Mouse (Mus musculus) gastrocnemius, postnatal 10 days (tissue): Measurements from ENCODE around the gene Adprm. TPM values are rescaled to one million over a fixed set of nuclear protein-coding genes. Genes with fewer than 3 reads are reported as not detected.
"Not testable (repeated sequence)": the region's sequence is repeated elsewhere in the genome, so short reads cannot be mapped to it uniquely, and the experiment has no call there.

ENCODE experiments used
- DNase-seq: peaks from one replicate; pipeline ENCODE4 v3.0.0; 2021; ENCODE audit warnings: mixed read lengths
- microRNA-seq, 2 experiments: library from miRNA; unstranded; fragments of <30 nt; microRNA quantifications; one replicate each; pipeline ENCODE4 v1.2.0; 2021
- total RNA-seq, 2 experiments: library from RNA; stranded (reverse); gene quantifications; 2 replicates each; pipeline ENCODE4 v1.2.3; 2021

Gene Adprm
- total RNA-seq, 2 experiments from 2014 or later, result 8.0 to 11.9 TPM

DNA sequence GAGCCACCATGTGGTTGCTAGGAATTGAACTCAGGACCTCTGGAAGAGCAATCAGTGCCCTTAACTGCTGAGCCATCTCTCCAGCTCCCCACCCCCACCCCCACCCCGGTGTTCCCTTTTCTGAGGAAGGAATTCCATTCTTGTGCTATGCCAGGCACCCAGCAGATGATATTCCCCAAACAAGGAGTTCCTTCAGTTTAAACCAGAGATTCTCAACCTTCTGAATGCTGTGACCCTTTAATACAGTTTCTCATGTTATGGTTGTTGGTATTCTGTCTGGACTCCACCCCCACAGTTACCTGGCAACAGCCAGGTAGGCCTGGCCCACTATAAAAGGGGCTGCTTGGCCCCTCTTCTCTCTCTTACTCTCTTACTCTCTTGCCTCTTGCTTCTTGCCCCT lies 29.2 kb downstream of the Adprm start:
- not testable (repeated sequence) for DNase-seq

DNA sequence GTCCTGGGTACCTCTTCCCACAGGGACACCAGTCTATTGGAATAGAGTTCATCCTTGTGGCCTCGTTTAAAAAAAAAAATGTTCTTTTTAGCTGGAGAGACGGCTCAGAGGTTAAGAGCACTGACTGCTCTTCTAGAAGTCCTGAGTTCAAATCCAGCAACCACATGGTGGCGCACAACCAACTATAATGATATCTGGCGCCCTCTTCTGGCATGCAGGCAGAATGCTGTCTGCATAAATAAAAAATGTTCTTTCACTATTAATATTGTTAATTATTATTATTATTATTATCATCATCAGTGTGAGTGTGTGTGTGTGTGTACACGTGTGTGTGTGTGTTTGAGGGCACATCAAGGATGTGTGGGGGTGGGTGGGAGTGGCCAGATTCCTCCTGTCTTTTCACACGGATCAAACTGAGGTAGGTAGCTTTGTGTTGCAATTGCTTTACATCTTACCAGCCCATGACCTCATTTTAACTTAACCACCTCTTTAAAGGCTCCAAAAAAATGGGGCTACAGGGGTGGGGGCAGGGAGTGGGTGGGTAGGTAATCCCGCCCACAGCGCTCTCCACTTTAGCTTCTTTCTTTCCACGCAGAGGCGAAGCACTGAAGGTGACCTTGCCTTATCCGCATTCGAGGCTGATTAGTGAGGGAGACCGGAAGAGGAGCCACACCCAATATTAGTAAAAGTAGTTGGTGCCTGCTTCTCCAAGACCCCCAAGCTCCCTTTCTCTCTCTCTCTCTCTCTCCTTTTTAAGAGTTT lies 29.9 kb downstream of the Adprm start:
- no peak for DNase-seq

DNA sequence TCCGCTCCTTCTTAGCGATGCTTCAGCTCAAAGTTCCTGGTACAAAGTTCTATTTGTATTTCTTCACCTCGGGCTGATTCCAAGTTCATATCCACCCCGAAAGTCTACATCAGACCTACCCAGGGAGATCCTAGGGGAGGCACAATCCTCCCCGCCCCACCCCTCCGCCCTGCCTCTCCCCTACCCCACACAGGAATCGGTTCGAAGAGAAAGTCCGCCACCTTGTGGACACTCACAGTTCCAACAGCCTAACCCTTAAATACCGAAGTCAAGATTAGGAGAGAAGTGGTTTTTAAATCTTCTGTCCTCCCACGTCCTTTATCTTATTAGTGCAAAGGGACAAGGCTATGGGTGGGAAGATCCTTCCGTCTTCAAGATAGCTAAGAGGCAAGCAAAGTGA lies 31.4 kb downstream of the Adprm start:
- peak; percentile 66 for DNase-seq

DNA sequence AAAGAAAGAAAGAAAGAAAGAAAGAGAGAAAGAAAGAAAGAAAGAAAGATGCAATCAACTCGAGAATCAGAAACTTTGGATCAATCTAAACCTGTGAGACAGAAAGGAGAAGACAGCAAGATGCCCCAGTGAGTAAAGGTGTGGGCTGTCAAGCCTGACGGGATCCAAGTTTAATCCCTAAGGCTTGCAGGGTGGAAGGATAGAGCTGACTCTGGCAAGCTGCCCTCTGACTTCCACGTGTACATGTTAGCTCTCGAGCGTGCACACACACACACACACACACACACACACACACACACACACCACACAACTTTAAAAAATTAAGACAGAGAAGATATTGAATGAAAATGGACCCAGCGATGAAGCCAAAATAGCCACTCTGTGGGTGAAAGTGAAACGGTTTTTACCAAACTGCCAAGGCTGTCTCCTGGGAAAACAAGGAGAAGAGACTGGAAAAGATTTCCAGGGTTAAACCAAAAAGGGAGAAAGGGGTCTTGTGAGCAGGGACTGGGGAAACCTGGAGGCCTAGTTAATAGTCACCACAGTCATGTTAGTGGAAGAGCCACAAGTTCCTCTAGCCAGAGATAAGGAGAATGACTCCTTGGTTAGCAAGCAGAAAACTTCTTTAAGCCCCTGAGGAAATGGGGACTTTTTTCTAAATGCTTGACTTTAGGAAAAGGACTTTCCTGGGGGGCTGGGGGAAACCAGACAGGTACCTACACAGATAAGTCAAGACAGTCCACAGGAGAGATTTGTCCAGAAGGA lies 32.5 kb downstream of the Adprm start:
- DNase-seq, result no peak

DNA sequence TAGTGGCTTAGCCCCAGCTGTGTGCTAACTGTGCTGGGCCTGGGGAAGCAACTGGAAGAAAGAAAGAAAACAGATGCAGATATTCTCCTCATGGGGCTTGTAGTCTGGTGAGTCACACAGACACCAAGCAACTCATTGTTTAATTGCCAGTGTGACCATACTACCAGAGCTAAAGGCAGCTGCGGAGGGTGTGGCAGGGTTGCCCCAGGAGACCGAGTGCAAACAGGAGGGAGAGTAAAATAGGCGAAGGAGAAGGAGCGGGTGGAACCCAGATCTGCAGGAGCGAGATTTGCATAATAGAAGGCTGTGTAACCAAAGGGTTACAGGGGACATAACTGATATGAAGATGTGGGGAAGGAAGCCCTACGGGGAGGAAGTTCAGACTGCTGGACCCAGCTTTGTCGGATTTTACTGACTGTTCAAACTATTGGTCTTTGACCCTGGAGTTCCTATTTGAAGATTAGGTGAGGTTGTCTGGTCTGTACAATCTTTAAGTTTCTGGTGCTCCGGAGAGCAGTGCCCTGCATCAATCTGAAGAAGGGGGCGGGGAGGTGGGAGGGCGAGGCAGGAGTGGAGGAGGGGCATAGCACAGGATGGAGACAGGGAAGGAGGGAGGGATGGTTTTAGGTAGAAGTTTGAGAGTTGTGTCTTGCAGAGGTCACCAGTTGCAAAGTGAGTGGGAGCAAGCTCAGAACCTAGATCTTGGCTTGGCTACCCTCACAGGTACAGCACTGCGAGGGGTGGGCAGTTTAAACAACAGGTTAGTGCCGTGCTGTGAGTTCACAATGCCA lies 34.4 kb downstream of the Adprm start:
- peak; percentile 20 for DNase-seq

DNA sequence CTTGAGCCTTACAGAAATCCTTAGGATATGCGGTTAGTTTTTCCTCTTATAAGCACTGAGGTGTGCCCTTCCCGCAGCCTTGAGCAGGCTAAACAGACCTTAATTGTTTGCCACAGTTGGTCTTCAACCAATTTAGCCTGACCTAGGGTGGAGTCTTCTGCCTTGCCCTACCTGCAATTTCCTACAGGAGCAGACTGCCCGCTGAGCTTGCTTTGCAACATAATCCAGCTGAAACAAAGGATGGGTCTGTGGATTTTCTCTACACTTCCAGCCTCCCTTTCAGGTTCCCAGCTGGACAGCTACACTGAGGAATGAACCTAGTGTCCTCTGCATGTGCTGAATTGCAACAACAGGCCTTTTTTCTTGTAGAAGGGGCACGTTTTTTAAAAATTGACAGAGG lies 40.8 kb downstream of the Adprm start:
- no peak for DNase-seq

DNA sequence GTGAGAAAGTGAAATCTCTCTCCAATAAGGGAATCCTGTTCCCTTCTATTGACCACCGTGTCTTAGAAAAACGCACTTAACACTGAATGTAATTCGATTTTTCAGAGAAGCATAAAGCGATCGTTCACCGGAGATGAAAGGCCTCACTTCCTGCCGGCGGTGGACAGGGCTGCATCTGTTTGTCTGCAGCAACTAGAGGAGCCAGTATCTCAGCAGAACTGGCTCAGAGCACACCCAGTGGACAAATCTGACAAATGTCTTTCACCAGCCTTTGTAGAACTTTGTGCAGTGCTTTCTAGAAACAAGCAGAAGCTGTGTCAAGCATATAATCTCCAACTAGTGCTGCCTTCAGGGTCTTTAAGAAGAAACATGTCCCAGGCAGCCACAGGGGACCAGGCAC lies 42.0 kb downstream of the Adprm start:
- DNase-seq, result no peak

DNA sequence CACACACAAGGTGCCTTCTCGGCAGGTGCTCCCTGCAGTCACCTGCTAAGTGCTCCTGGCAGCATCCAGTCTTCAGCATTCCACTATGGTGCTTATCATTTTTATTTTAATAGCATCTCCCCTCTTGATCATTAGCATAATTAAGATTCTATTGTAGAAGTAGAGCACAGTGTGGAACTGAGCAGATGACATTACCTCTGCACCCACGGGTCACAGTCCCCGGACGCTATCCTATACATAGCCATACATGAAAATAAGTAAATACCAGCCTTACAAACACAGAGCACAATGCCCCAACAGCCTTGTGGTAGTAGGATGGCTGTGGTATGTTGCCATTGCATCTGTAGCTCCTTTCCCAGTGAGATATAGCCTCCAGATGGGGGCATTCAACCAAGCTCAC lies 43.9 kb downstream of the Adprm start:
- no peak for DNase-seq

DNA sequence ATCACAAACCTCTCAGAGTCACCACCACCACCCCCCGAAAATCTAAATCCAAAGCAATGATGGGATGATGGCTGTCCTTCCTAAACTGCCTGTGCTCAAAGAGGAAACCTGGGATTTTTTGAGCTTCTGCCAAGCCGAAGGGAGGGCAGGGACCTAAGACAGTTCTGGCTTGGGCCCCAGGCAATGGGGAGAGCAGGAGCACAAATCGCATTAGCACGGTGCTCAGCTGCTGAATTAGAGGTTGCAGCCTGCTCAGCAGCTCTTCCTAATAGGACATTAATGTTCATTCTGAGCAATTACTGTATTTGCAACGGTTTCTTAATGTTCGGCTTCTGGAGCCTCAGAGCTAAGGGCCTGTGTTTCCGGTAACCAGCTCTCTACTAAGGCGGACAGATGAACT lies 44.4 kb downstream of the Adprm start:
- DNase-seq, result no peak

DNA sequence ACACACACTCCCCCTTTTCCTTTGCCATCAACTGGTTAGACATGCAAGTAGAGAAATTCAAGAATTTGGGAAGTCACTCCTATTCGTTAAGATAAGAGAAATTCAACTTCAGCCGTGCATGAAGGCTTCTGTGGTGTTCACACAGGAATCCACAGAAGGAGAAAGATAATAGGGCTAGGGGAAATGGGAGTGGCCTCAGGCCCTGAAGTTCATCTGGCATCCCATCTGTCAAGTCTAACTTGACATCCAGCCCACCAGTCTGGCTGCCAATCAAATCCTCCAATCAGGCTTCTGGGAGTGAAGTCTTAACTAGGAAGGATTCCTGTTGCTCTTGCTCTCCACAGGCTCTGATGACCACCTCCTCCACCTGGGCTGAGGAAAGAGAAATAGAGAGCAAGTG lies 49.5 kb downstream of the Adprm start:
- no peak for DNase-seq

DNA sequence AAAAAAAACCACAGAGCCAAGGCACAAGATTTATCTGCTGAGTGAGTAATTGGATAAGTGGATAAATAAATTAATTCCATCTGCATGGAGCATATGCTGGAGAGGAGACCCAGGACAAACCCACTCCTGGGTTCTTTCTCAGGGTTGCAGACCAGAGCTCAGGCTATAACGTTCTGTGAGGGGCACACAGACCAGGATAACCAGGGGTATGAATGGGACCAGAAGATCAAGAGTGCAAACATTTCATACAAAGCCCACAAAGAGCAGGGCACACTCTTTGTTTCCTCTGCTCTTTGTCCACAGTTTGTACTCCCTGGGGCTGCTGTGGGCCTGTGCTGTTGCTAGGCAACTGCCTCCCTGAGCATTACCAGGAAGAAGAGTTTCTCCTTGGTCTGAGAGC lies 50.7 kb downstream of the Adprm start:
- no peak for DNase-seq

DNA sequence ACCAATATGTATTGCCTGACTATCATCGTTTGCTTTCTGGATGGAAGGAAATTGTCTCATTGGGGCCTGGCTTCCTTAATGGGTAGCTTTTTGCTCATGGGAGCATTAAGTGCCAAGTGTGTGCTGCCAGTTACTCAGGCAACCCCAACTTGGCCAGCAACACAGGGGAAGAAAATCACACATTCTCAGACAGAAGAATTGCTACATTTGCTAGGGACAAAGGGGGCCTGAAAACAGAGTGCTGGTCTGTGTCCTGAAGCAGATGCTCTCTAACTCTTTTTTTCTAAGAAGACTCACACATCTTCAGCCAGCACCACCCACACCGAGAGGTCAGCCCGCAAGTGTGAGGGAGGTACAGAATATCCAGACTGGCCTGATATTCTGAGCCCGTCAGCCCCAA lies 51.7 kb downstream of the Adprm start:
- no peak for DNase-seq

DNA sequence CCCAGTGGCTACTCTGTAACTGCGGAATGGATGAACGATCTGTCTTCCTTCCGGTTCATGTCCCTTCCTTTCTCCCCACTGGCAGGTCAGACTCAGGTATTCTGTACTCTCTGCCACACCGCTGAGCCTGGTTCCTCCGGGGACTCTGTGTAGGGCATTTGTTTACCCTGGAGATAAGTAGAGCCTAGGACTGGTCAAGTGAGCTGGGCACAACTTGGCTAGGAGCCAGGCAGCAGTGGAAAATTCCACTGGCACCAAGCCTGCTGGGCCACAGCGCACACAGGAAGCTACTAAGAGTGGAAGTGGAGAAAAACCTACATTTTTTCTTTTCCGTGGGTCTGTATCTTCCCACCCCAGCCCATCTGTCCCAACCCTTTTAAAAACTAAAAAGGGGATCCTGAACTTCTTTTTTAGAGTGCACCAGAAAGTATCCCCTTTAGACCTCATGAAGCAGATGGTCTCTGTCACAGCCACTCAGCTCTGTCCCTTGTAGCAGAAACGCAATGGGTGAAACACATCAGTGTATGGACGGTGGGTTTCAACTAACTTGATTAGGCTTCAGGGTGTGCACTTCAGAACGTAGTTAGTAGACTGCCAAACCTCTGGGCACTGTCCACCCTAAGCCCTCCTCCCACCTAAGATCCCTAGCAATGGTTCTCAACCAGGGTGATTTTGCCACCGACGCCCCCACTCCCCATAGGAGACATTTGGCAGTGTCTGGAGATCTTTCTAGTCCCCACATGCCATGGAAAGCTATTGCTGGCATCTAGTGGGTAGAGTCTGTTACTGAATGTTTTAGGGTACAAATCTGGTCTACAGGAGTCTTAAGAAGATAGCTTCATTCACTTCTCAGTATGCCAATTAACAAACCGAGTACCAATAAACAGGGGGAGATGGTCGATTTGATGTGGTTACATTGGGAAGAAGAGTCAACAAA lies 53.7 kb downstream of the Adprm start:
- DNase-seq, result peak; percentile 25

DNA sequence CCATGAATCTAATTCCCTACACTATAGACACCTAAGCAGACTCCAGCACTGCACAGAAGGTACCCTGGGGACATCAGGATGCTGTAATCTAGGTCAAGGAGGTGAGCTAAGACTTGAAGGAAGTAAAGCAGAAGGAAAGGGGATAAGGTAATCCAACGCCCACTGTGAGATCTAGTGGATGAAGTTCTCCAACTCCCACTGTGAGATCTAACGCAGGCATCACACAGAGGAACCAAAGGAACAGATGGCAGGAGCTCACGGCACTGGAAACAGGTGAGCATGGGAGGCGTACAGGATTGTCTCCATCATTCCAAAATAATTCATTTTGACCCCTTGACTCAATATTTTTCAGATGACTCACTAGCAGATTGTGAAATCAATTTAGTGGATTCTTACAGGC lies 55.9 kb downstream of the Adprm start:
- no peak for DNase-seq

DNA sequence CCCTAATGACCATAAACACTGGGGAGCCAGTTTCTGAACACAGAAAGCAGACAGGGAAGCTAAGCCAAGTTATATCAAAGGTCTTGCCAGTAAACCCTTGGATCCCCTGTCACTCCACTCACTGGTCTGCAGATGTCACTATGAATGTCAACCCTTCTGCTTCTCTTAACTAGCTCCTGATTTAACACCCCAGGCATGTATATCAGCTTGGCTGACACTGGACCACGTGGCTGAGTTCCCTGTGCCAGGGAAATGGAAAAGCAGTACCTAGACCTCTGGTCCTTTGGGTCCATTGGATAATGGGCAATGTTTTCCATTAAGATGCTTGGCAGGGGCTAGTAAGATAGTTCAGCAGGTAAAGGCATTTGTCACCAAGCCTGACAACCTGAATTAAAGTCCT lies 58.7 kb downstream of the Adprm start:
- DNase-seq, result no peak

DNA sequence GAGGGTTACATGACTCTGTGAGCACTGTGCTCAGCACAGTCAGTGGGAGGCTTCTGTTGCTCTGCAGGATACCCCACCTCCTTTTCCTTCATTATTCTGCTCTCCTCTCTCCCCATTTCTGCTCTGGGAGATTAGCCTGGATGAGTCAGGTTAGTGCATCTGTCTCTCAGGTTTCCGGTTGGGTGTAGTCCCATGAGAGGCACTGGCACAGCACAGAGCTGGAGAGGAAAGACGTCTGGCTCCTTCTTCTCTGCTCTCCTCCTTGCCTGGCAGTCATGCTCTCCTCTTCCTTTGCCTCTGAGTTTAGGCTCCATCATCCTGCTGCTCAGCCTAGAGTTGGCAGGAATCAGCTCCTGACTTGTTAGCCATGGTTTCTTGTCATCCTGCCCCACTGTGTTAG lies 60.2 kb downstream of the Adprm start:
- no peak for DNase-seq

Small RNA genes within 50 kb of the gene (microRNA-seq; reads per million reads assigned to microRNA genes)
- 0.95 to 1.3 reads per million in 2 experiments for gene Mir6923

Other genes with a start within 250 kb of the Adprm start
- under 1 TPM; 0.07 to 0.12 TPM for gene Pirt, start 140.6 kb downstream of the Adprm start, total RNA-seq
- not detected for gene Tmem238l, start 96.0 kb downstream of the Adprm start, total RNA-seq
- gene Tmem220, start 27.4 kb downstream of the Adprm start, total RNA-seq, result 1 to 10 TPM; 1.3 to 1.6 TPM
- 10 to 100 TPM in 1 of 2 experiments, 1 to 10 TPM in 1; 9.8 to 11.4 TPM for gene Sco1, start 76 bp upstream of the Adprm start, total RNA-seq
- gene Myh3, start 25.7 kb upstream of the Adprm start, total RNA-seq, result 100 to 1,000 TPM in 1 of 2 experiments, 10 to 100 TPM in 1; 79.0 to 104 TPM
- gene Myh2, start 118.4 kb upstream of the Adprm start, total RNA-seq, result 1,000 to 10,000 TPM; 1,145 to 1,256 TPM
- 1,000 to 10,000 TPM; 4,609 to 4,620 TPM for gene Myh1, start 147.5 kb upstream of the Adprm start, total RNA-seq
- gene Myh4, start 185.4 kb upstream of the Adprm start, total RNA-seq, result over 10,000 TPM; 17,280 to 21,084 TPM
- gene Myh8, start 224.5 kb upstream of the Adprm start, total RNA-seq, result 1,000 to 10,000 TPM; 2,237 to 2,877 TPM